Mouse (Mus musculus): ENCODE measurements around the gene Shank2. TPM values are rescaled to one million over a fixed set of nuclear protein-coding genes. Genes with fewer than 3 reads are reported as not detected.

Gene Shank2
- polyA plus RNA-seq, 1 experiment from 2014 or later, result 9.7 TPM

GRCm38 (mm10) chr7:144324077-144324476 is 322.3 kb downstream of the Shank2 start:
- H3K27ac ChIP-seq (ENCODE audit: low read length), result no peak overlapping the region
- no peaks in the 10 kb centered on the region for H3K9me3 ChIP-seq (ENCODE audit: control insufficient read depth, low read length)
- H3K4me1 ChIP-seq (replicated peaks; ENCODE audit: control insufficient read depth, insufficient read depth, low read length), result peaks cover 4% of the 10 kb centered on the region; the same call in 1 of the 2 replicates
- H3K36me3 ChIP-seq (ENCODE audit: control insufficient read depth, insufficient read depth), result no peaks in the 10 kb centered on the region
- no peak for ATAC-seq
- H3K4me2 ChIP-seq (ENCODE audit: low read length), result no peak overlapping the region
- no peak overlapping the region for H3K9ac ChIP-seq (replicated peaks; ENCODE audit: low read depth, low read length)
- 93% methylated on average over 2 of the region's 2 CpGs for whole genome bisulfite sequencing
- H3K27me3 ChIP-seq (replicated peaks; ENCODE audit: control insufficient read depth, insufficient read depth, low read length), result no peaks in the 10 kb centered on the region
- no peak overlapping the region for H3K4me3 ChIP-seq (replicated peaks; ENCODE audit: low read length)

- Histone ChIP-seq H3K9me3 (ENCODE audit: control insufficient read depth, low read length) (no peaks in the 10 kb centered on the region), H3K9ac (replicated peaks; ENCODE audit: low read depth, low read length) (no peak overlapping the region), H3K4me1 (replicated peaks; ENCODE audit: control insufficient read depth, insufficient read depth, low read length) (peaks cover 4% of the 10 kb centered on the region; the same call in 1 of the 2 replicates), H3K27me3 (replicated peaks; ENCODE audit: control insufficient read depth, insufficient read depth, low read length) (no peaks in the 10 kb centered on the region), H3K27ac (ENCODE audit: low read length) (no peak overlapping the region), H3K4me3 (replicated peaks; ENCODE audit: low read length) (no peak overlapping the region), H3K4me2 (ENCODE audit: low read length) (no peak overlapping the region), H3K36me3 (ENCODE audit: control insufficient read depth, insufficient read depth) (no peaks in the 10 kb centered on the region)
- ATAC-seq, result no peak
- 93% methylated on average over 6 of the region's 6 CpGs for WGBS
Measured at GRCm38 (mm10) chr7:144324861-144325260, 323.1 kb downstream of the Shank2 start.

GRCm38 (mm10) chr7:144325603-144326002 is 323.9 kb downstream of the Shank2 start:
- H3K4me2 ChIP-seq (ENCODE audit: low read length), result no peak overlapping the region
- H3K27ac ChIP-seq (ENCODE audit: low read length), result no peak overlapping the region
- ATAC-seq, result no peak
- no peaks in the 10 kb centered on the region for H3K9me3 ChIP-seq (ENCODE audit: control insufficient read depth, low read length)
- H3K36me3 ChIP-seq (ENCODE audit: control insufficient read depth, insufficient read depth), result no peaks in the 10 kb centered on the region
- 81% methylated on average over 10 of the region's 10 CpGs for WGBS
- H3K4me1 ChIP-seq (replicated peaks; ENCODE audit: control insufficient read depth, insufficient read depth, low read length), result peaks cover 4% of the 10 kb centered on the region; the same call in 1 of the 2 replicates
- H3K27me3 ChIP-seq (replicated peaks; ENCODE audit: control insufficient read depth, insufficient read depth, low read length), result no peaks in the 10 kb centered on the region
- H3K4me3 ChIP-seq (replicated peaks; ENCODE audit: low read length), result no peak overlapping the region
- H3K9ac ChIP-seq (replicated peaks; ENCODE audit: low read depth, low read length), result no peak overlapping the region

GRCm38 (mm10) chr7:144329403-144329890 is 327.7 kb downstream of the Shank2 start:
- Histone ChIP-seq H3K36me3 (ENCODE audit: control insufficient read depth, insufficient read depth) (no peaks in the 10 kb centered on the region), H3K4me2 (ENCODE audit: low read length) (no peak overlapping the region), H3K4me1 (replicated peaks; ENCODE audit: control insufficient read depth, insufficient read depth, low read length) (peaks cover 4% of the 10 kb centered on the region; the same call in 1 of the 2 replicates), H3K4me3 (replicated peaks; ENCODE audit: low read length) (no peak overlapping the region), H3K27ac (ENCODE audit: low read length) (no peak overlapping the region), H3K27me3 (replicated peaks; ENCODE audit: control insufficient read depth, insufficient read depth, low read length) (no peaks in the 10 kb centered on the region), H3K9me3 (ENCODE audit: control insufficient read depth, low read length) (no peaks in the 10 kb centered on the region), H3K9ac (replicated peaks; ENCODE audit: low read depth, low read length) (no peak overlapping the region)
- no peak for ATAC-seq
- WGBS, result 85% methylated on average over 2 of the region's 2 CpGs

GRCm38 (mm10) chr7:144336626-144337025 is 334.9 kb downstream of the Shank2 start:
- no peak overlapping the region for H3K9ac ChIP-seq (replicated peaks; ENCODE audit: low read depth, low read length)
- no peak overlapping the region for H3K27ac ChIP-seq (ENCODE audit: low read length)
- H3K9me3 ChIP-seq (ENCODE audit: control insufficient read depth, low read length), result no peaks in the 10 kb centered on the region
- no peak overlapping the region for H3K4me3 ChIP-seq (replicated peaks; ENCODE audit: low read length)
- no peaks in the 10 kb centered on the region for H3K36me3 ChIP-seq (ENCODE audit: control insufficient read depth, insufficient read depth)
- no peak overlapping the region for H3K4me2 ChIP-seq (ENCODE audit: low read length)
- H3K27me3 ChIP-seq (replicated peaks; ENCODE audit: control insufficient read depth, insufficient read depth, low read length), result no peaks in the 10 kb centered on the region
- H3K4me1 ChIP-seq (replicated peaks; ENCODE audit: control insufficient read depth, insufficient read depth, low read length), result no peaks in the 10 kb centered on the region
- ATAC-seq, result no peak

- 88% methylated on average over 5 of the region's 5 CpGs for WGBS
Measured at GRCm38 (mm10) chr7:144338694-144339093, 337.0 kb downstream of the Shank2 start.

GRCm38 (mm10) chr7:144340376-144340775 is 338.6 kb downstream of the Shank2 start:
- ATAC-seq, result no peak
- Histone ChIP-seq H3K9me3 (ENCODE audit: control insufficient read depth, low read length) (no peaks in the 10 kb centered on the region), H3K4me2 (ENCODE audit: low read length) (no peak overlapping the region), H3K27me3 (replicated peaks; ENCODE audit: control insufficient read depth, insufficient read depth, low read length) (no peaks in the 10 kb centered on the region), H3K4me1 (replicated peaks; ENCODE audit: control insufficient read depth, insufficient read depth, low read length) (no peaks in the 10 kb centered on the region), H3K9ac (replicated peaks; ENCODE audit: low read depth, low read length) (no peak overlapping the region), H3K36me3 (ENCODE audit: control insufficient read depth, insufficient read depth) (no peaks in the 10 kb centered on the region), H3K27ac (ENCODE audit: low read length) (no peak overlapping the region), H3K4me3 (replicated peaks; ENCODE audit: low read length) (no peak overlapping the region)
- 89% methylated on average over 6 of the region's 6 CpGs for WGBS

More at GRCm38 (mm10) chr7:144338694-144339093, 337.0 kb downstream of the Shank2 start:
- no peak overlapping the region for H3K9ac ChIP-seq (replicated peaks; ENCODE audit: low read depth, low read length)
- no peak overlapping the region for H3K4me2 ChIP-seq (ENCODE audit: low read length)
- H3K9me3 ChIP-seq (ENCODE audit: control insufficient read depth, low read length), result no peaks in the 10 kb centered on the region
- no peak overlapping the region for H3K27ac ChIP-seq (ENCODE audit: low read length)
- H3K27me3 ChIP-seq (replicated peaks; ENCODE audit: control insufficient read depth, insufficient read depth, low read length), result no peaks in the 10 kb centered on the region
- H3K4me1 ChIP-seq (replicated peaks; ENCODE audit: control insufficient read depth, insufficient read depth, low read length), result no peaks in the 10 kb centered on the region
- H3K4me3 ChIP-seq (replicated peaks; ENCODE audit: low read length), result no peak overlapping the region
- ATAC-seq, result no peak
- no peaks in the 10 kb centered on the region for H3K36me3 ChIP-seq (ENCODE audit: control insufficient read depth, insufficient read depth)

GRCm38 (mm10) chr7:144366133-144366532 is 364.4 kb downstream of the Shank2 start:
- Histone ChIP-seq H3K27me3 (replicated peaks; ENCODE audit: control insufficient read depth, insufficient read depth, low read length) (no peaks in the 10 kb centered on the region), H3K4me2 (ENCODE audit: low read length) (no peak overlapping the region), H3K9me3 (ENCODE audit: control insufficient read depth, low read length) (peaks cover 3% of the 10 kb centered on the region; the same call in 1 of the 2 replicates), H3K27ac (ENCODE audit: low read length) (no peak overlapping the region), H3K36me3 (ENCODE audit: control insufficient read depth, insufficient read depth) (no peaks in the 10 kb centered on the region), H3K4me1 (replicated peaks; ENCODE audit: control insufficient read depth, insufficient read depth, low read length) (peaks cover 4% of the 10 kb centered on the region; the same call in 1 of the 2 replicates), H3K4me3 (replicated peaks; ENCODE audit: low read length) (no peak overlapping the region), H3K9ac (replicated peaks; ENCODE audit: low read depth, low read length) (no peak overlapping the region)
- ATAC-seq, result no peak
- 71% methylated on average over 2 of the region's 2 CpGs for WGBS

GRCm38 (mm10) chr7:144373059-144373458 is 371.3 kb downstream of the Shank2 start:
- Histone ChIP-seq H3K9me3 (ENCODE audit: control insufficient read depth, low read length) (no peaks in the 10 kb centered on the region), H3K4me1 (replicated peaks; ENCODE audit: control insufficient read depth, insufficient read depth, low read length) (no peaks in the 10 kb centered on the region), H3K9ac (replicated peaks; ENCODE audit: low read depth, low read length) (no peak overlapping the region), H3K27ac (ENCODE audit: low read length) (no peak overlapping the region), H3K4me3 (replicated peaks; ENCODE audit: low read length) (no peak overlapping the region), H3K36me3 (ENCODE audit: control insufficient read depth, insufficient read depth) (no peaks in the 10 kb centered on the region), H3K27me3 (replicated peaks; ENCODE audit: control insufficient read depth, insufficient read depth, low read length) (no peaks in the 10 kb centered on the region), H3K4me2 (ENCODE audit: low read length) (no peak overlapping the region)
- WGBS, result 92% methylated on average over 8 of the region's 8 CpGs
- ATAC-seq, result no peak

- WGBS, result 89% methylated on average over 2 of the region's 2 CpGs
- ATAC-seq, result no peak
- Histone ChIP-seq H3K9me3 (ENCODE audit: control insufficient read depth, low read length) (no peaks in the 10 kb centered on the region), H3K4me1 (replicated peaks; ENCODE audit: control insufficient read depth, insufficient read depth, low read length) (no peaks in the 10 kb centered on the region), H3K36me3 (ENCODE audit: control insufficient read depth, insufficient read depth) (no peaks in the 10 kb centered on the region), H3K4me2 (ENCODE audit: low read length) (no peak overlapping the region), H3K27ac (ENCODE audit: low read length) (no peak overlapping the region), H3K9ac (replicated peaks; ENCODE audit: low read depth, low read length) (no peak overlapping the region), H3K27me3 (replicated peaks; ENCODE audit: control insufficient read depth, insufficient read depth, low read length) (no peaks in the 10 kb centered on the region), H3K4me3 (replicated peaks; ENCODE audit: low read length) (no peak overlapping the region)
Measured at GRCm38 (mm10) chr7:144375483-144375882, 373.8 kb downstream of the Shank2 start.
